Mouse (Mus musculus): ENCODE measurements at regions not wholly inside any gene's neighbourhood (a gene's known extent, or its start where the extent isn't known, plus 50 kb on each side); places are given as distances from the start of the nearest gene placed in this dataset.

DNA sequence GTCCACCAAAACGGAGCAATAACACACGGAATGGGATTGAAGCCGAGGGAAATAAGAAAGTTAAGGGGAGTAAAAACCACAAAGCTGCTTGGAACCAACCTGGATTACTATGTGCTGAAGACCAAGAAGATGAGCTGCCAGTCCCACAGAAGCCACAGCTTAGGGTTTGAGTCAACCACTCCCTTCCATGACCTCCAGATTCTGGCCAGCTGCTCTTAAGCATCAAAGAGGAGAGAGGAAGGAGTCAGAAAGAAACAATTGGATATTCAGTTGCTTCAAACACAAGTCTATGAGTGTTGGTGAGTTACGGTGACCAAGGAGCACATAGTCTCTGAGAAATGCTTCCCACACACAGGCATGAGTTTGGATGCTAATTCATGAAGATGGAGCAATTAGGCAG is 99.7 kb upstream of the Egflam start:
- ATAC-seq (replicated peaks; ENCODE audit: insufficient number of reproducible peaks, low FRiP score, low TSS enrichment): no peak
- Histone ChIP-seq H3K27ac (ENCODE audit: low read depth, low read length) (no peak overlapping the region), H3K9ac (ENCODE audit: low read depth, low read length) (no peak overlapping the region), H3K4me1 (ENCODE audit: control insufficient read depth, insufficient read depth, low read length) (no peaks in the 10 kb centered on the region), H3K4me2 (no peak overlapping the region), H3K4me3 (ENCODE audit: low read depth, low read length) (no peak overlapping the region), H3K36me3 (ENCODE audit: control insufficient read depth, insufficient read depth, low read length) (no peaks in the 10 kb centered on the region), H3K27me3 (ENCODE audit: control insufficient read depth, insufficient read depth, low read length) (no peaks in the 10 kb centered on the region), H3K9me3 (replicated peaks; ENCODE audit: control insufficient read depth, low read length) (no peaks in the 10 kb centered on the region)
- 84% methylated on average over 4 of the region's 4 CpGs for WGBS (ENCODE audit: insufficient replicate concordance)

DNA sequence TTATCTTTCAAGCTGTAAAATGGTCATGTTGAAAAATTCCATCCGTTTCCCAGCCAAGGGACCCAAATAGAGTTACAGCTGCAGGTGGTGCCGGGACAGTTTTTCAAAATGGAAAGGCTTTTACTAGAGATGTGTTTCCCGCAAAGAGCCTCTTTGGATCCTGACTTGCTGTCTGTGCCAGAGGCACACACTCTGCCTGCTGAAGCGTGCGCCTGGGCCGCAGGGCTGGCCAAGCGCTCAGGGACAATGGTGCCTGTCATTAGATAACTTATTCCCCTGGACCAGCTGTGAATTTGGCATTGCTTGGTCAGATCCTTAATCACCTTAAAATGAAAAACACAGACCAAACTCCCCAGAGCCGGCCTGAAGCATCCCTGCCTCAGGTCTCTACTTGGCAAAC is 110.3 kb upstream of the Egflam start:
- H3K36me3 ChIP-seq (ENCODE audit: control insufficient read depth, insufficient read depth, low read length): no peaks in the 10 kb centered on the region
- H3K4me1 ChIP-seq (ENCODE audit: control insufficient read depth, insufficient read depth, low read length): no peaks in the 10 kb centered on the region
- no peak overlapping the region for H3K4me2 ChIP-seq
- no peak for ATAC-seq (replicated peaks; ENCODE audit: insufficient number of reproducible peaks, low FRiP score, low TSS enrichment)
- H3K27ac ChIP-seq (ENCODE audit: low read depth, low read length): no peak overlapping the region
- no peaks in the 10 kb centered on the region for H3K27me3 ChIP-seq (ENCODE audit: control insufficient read depth, insufficient read depth, low read length)
- no peaks in the 10 kb centered on the region for H3K9me3 ChIP-seq (replicated peaks; ENCODE audit: control insufficient read depth, low read length)
- WGBS (ENCODE audit: insufficient replicate concordance): 79% methylated on average over 8 of the region's 8 CpGs
- no peak overlapping the region for H3K4me3 ChIP-seq (ENCODE audit: low read depth, low read length)
- H3K9ac ChIP-seq (ENCODE audit: low read depth, low read length): no peak overlapping the region

DNA sequence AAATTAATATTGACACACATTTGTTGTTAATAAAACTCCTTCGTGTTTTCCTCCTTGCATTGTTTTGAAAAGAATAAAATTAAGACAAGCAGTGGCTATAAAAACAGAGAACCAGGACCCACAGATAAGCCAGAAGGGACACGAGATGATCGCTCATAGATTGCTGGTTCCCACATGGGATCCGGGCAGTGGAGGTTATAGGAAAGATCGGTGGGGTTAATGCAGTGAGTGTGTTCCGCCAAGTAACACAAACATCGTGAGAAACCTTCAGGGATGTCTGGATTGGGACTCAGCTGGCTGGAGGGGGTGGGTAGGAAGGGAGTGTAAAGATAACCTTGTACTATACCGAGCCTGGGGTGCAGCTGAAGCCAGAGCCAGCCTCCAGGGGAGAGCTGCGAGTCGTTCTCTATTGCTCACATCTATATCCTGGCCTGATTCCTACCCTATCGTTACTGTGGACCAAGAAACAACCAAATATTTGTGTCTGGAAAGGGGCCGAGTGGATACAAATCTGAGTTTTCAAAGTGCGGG is 116.6 kb upstream of the Egflam start:
- Histone ChIP-seq H3K9me3 (replicated peaks; ENCODE audit: control insufficient read depth, low read length) (no peaks in the 10 kb centered on the region), H3K36me3 (ENCODE audit: control insufficient read depth, insufficient read depth, low read length) (no peaks in the 10 kb centered on the region), H3K27me3 (ENCODE audit: control insufficient read depth, insufficient read depth, low read length) (no peaks in the 10 kb centered on the region), H3K4me2 (no peak overlapping the region), H3K9ac (ENCODE audit: low read depth, low read length) (no peak overlapping the region), H3K27ac (ENCODE audit: low read depth, low read length) (no peak overlapping the region), H3K4me3 (ENCODE audit: low read depth, low read length) (no peak overlapping the region), H3K4me1 (ENCODE audit: control insufficient read depth, insufficient read depth, low read length) (no peaks in the 10 kb centered on the region)
- WGBS (ENCODE audit: insufficient replicate concordance): 64% methylated on average over 13 of the region's 13 CpGs
- no peak for ATAC-seq (replicated peaks; ENCODE audit: insufficient number of reproducible peaks, low FRiP score, low TSS enrichment)

DNA sequence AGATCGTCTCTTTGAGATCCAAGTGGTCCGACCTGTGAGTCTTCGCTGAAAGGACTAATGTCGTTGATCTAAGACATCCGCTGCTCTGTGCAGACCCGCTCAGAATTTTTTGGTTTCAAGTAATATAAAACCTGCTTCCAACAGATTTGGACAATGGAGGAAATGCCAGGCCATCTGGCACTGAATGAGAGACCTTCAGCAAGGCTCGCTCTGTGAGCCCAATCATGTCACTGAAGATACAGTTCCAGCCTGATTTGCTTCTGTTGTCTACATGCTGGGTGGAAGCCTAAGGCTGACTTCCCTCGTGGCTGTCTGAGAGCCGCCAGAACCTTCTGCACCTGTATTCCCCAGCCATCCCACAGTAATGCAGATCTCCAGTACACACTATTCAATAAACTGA is 123.4 kb upstream of the Egflam start:
- no peak overlapping the region for H3K9ac ChIP-seq (ENCODE audit: low read depth, low read length)
- ATAC-seq (replicated peaks; ENCODE audit: insufficient number of reproducible peaks, low FRiP score, low TSS enrichment): no peak

DNA sequence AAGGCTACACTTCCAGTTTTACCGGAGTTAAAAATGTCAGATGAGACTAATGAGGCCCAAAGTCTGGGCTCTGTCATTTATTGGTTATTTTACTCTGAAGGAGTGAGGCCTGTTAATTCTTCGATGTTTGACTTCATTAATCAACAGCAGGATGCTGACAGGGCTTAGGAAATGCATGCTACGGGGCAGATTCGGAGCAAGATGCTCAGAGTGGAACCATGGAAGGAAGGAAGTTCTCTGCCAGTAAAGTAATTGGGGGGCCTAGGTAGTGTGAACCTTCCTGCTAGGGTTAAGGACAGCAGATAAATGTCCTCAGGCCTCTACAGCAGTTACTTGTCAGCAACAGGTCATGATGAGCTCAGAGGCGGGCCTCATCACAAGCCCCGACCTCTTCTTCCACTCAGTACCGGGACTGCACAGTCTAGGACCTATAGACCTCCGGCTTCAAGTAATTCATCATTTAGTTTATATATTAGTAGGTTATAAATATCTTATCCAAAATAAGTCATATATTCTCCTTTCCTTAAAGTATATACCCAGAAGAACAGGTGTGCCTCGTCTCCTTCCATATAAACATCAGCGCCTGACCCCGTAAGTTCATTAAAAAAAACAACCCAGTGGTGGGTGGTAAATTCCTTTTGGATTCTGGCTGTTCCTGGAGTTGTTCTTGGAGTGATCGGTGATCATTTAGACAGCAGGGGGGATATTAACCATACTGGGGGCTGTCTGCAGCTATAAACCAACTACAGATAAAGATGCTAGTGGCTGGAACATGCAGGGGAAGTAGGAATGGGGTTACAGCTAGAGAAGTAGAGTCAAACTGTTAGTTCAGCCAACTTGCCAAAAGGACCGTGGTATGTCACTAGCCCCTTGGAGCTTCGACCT is 124.9 kb upstream of the Egflam start:
- no peak for ATAC-seq (replicated peaks; ENCODE audit: insufficient number of reproducible peaks, low FRiP score, low TSS enrichment)
- Histone ChIP-seq H3K9ac (ENCODE audit: low read depth, low read length) (no peak overlapping the region), H3K9me3 (replicated peaks; ENCODE audit: control insufficient read depth, low read length) (no peaks in the 10 kb centered on the region), H3K4me1 (ENCODE audit: control insufficient read depth, insufficient read depth, low read length) (no peaks in the 10 kb centered on the region), H3K36me3 (ENCODE audit: control insufficient read depth, insufficient read depth, low read length) (no peaks in the 10 kb centered on the region), H3K4me3 (ENCODE audit: low read depth, low read length) (no peak overlapping the region), H3K4me2 (no peak overlapping the region), H3K27ac (ENCODE audit: low read depth, low read length) (no peak overlapping the region), H3K27me3 (ENCODE audit: control insufficient read depth, insufficient read depth, low read length) (no peaks in the 10 kb centered on the region)
- WGBS (ENCODE audit: insufficient replicate concordance): 67% methylated on average over 14 of the region's 14 CpGs

More for the DNA sequence above, 123.4 kb upstream of the Egflam start:
- H3K4me3 ChIP-seq (ENCODE audit: low read depth, low read length): no peak overlapping the region
- WGBS (ENCODE audit: insufficient replicate concordance): 63% methylated on average over 9 of the region's 9 CpGs
- H3K9me3 ChIP-seq (replicated peaks; ENCODE audit: control insufficient read depth, low read length): no peaks in the 10 kb centered on the region
- no peak overlapping the region for H3K4me2 ChIP-seq
- no peaks in the 10 kb centered on the region for H3K27me3 ChIP-seq (ENCODE audit: control insufficient read depth, insufficient read depth, low read length)
- no peaks in the 10 kb centered on the region for H3K4me1 ChIP-seq (ENCODE audit: control insufficient read depth, insufficient read depth, low read length)
- no peak overlapping the region for H3K27ac ChIP-seq (ENCODE audit: low read depth, low read length)
- H3K36me3 ChIP-seq (ENCODE audit: control insufficient read depth, insufficient read depth, low read length): no peaks in the 10 kb centered on the region

DNA sequence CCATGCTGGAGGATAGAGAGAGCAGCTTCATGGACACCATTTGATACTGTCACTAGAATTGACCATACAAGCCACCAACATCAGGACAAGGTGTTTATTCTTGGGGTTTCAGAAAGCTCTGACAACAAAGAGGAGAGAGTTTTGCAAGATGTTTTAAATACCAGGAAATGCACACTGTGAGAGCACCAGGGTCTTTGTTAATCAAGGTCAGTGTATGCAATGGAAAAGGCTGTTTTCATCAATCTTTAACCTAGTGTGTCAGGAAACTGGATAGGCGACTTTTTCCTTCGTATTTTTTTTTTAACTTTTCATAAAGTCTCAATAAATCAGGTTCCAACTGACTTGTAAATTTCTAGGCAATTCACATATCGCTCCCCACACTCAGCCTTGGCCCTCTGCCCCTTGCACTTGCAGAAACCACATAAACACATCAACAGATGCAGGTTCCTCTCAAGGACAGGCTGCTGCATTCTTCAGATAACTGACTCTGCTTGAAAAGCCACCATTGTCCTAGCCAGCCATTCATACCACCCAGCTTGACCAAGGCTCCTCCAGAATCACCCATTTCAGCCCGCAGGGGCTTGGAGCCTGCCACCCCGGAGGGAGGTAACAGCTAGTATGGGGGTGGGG is 132.9 kb upstream of the Egflam start:
- H3K4me1 ChIP-seq (ENCODE audit: control insufficient read depth, insufficient read depth, low read length): peaks cover 4% of the 10 kb centered on the region; the same call in 1 of the 2 replicates
- H3K4me2 ChIP-seq: no peak overlapping the region
- H3K27ac ChIP-seq (ENCODE audit: low read depth, low read length): no peak overlapping the region
- H3K9ac ChIP-seq (ENCODE audit: low read depth, low read length): no peak overlapping the region
- H3K9me3 ChIP-seq (replicated peaks; ENCODE audit: control insufficient read depth, low read length): no peaks in the 10 kb centered on the region
- H3K36me3 ChIP-seq (ENCODE audit: control insufficient read depth, insufficient read depth, low read length): no peaks in the 10 kb centered on the region
- ATAC-seq (replicated peaks; ENCODE audit: insufficient number of reproducible peaks, low FRiP score, low TSS enrichment): no peak
- 14% methylated on average over 5 of the region's 5 CpGs for WGBS (ENCODE audit: insufficient replicate concordance)
- no peak overlapping the region for H3K4me3 ChIP-seq (ENCODE audit: low read depth, low read length)
- H3K27me3 ChIP-seq (ENCODE audit: control insufficient read depth, insufficient read depth, low read length): no peaks in the 10 kb centered on the region

DNA sequence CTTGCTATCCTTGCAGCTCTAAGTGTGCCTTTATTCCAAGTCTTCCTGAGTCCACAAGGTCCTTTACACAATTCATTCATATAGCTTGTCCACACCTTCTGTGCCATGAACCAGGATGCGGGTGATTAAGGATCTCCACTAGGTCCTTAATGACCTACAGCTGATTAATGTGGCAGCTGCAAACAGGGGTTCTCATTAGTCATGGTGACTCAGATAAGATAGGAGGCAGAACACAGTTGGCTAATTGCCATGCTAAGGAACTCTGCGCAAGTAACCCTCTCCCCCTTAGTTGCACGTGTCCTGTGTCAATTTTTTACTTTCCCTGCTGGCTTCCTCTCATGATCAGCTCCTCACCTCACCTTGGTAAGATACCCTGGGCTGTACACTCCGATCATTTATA is 139.7 kb upstream of the Egflam start:
- Histone ChIP-seq H3K4me3 (ENCODE audit: low read depth, low read length) (no peak overlapping the region), H3K4me1 (ENCODE audit: control insufficient read depth, insufficient read depth, low read length) (no peaks in the 10 kb centered on the region), H3K36me3 (ENCODE audit: control insufficient read depth, insufficient read depth, low read length) (no peaks in the 10 kb centered on the region), H3K27ac (ENCODE audit: low read depth, low read length) (no peak overlapping the region), H3K4me2 (no peak overlapping the region), H3K9ac (ENCODE audit: low read depth, low read length) (no peak overlapping the region), H3K27me3 (ENCODE audit: control insufficient read depth, insufficient read depth, low read length) (no peaks in the 10 kb centered on the region), H3K9me3 (replicated peaks; ENCODE audit: control insufficient read depth, low read length) (no peaks in the 10 kb centered on the region)
- WGBS (ENCODE audit: insufficient replicate concordance): 34% methylated on average over 4 of the region's 4 CpGs
- no peak for ATAC-seq (replicated peaks; ENCODE audit: insufficient number of reproducible peaks, low FRiP score, low TSS enrichment)

DNA sequence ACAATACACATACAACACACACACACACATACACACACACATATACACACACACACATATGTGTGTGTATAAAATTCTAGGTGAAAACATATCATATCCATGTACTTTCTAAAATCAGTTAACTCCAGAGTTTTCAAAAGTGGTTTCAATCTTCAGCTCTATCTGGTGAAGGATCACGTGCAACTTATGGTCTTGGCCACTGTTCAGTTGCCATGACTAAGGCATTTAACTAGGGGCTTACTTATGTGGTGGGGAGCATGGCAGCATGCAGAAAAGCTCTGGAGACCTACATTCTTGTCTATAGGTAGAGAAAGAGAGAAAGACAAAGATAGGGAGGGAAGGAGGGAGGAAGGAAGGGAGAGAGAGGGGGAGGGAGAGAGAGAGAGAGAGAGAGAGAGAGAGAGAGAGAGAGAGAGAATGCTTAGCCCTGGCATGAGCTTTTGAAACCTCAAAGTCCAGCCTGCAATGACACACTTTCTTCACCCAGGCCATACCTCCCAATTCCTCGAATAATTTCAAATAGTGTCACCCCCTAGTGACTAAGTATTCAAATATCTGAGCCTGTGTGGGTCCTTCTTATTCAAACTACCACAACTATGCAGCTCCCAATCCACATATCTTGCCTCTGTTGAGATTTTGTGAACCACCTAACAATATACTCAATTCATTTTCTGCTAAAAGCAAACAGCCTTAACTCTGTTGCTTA is 155.1 kb upstream of the Egflam start:
- Histone ChIP-seq H3K27ac (ENCODE audit: low read depth, low read length) (no peak overlapping the region), H3K36me3 (ENCODE audit: control insufficient read depth, insufficient read depth, low read length) (no peaks in the 10 kb centered on the region), H3K9me3 (replicated peaks; ENCODE audit: control insufficient read depth, low read length) (no peaks in the 10 kb centered on the region), H3K4me1 (ENCODE audit: control insufficient read depth, insufficient read depth, low read length) (no peaks in the 10 kb centered on the region), H3K4me2 (no peak overlapping the region), H3K9ac (ENCODE audit: low read depth, low read length) (no peak overlapping the region), H3K4me3 (ENCODE audit: low read depth, low read length) (no peak overlapping the region), H3K27me3 (ENCODE audit: control insufficient read depth, insufficient read depth, low read length) (no peaks in the 10 kb centered on the region)
- 75% methylated on average over 2 of the region's 2 CpGs for WGBS (ENCODE audit: insufficient replicate concordance)
- no peak for ATAC-seq (replicated peaks; ENCODE audit: insufficient number of reproducible peaks, low FRiP score, low TSS enrichment)
